Mouse (Mus musculus) macrophage (primary cell): Measurements from ENCODE around the gene St8sia4. TPM values are rescaled to one million over a fixed set of nuclear protein-coding genes. Genes with fewer than 3 reads are reported as not detected.
A peak's percentile ranks its signal among the peaks of the same experiment; 100 is the strongest.

Experiments used
- H3K27ac ChIP-seq: fragments of 350-480 bp; formaldehyde crosslinking; 2 replicates; pipeline ENCODE4 v1.9.0; 2021
- H3K36me3 ChIP-seq: fragments of 350-480 bp; formaldehyde crosslinking; 2 replicates; pipeline ENCODE4 v1.9.0; 2021; ENCODE audit errors: inconsistent target
- H3K4me3 ChIP-seq: fragments of 350-480 bp; formaldehyde crosslinking; 2 replicates; pipeline ENCODE4 v1.9.0; 2021; ENCODE audit errors: inconsistent target
- H3K79me2 ChIP-seq: fragments of 350-480 bp; formaldehyde crosslinking; 2 replicates; pipeline ENCODE4 v1.9.0; 2021; ENCODE audit errors: inconsistent target
- WGBS: methylation state at CpG from one replicate; pipeline ENCODE4 v1.1.7; 2026; ENCODE audit warnings: inconsistent platforms; ENCODE audit not compliant: missing documents; 5-methylcytosine and 5-hydroxymethylcytosine counted together
- polyA plus RNA-seq: library from polyadenylated mRNA; stranded (reverse); fragments of 250-400 nt; gene quantifications from 3 replicates; pipeline ENCODE4 v1.2.4, GENCODE M21; 2018; ENCODE audit warnings: inconsistent platforms
- total RNA-seq, 78 experiments: library from RNA; depleted of rRNA; stranded (reverse); fragments of 250-400 nt; gene quantifications; 1 replicate in 9 of 78; 2 replicates in 24 of 78; 3 replicates in 43 of 78; 4 replicates in 2 of 78; pipeline ENCODE4 v1.2.4; 2018; ENCODE audit warnings: inconsistent platforms in 56 of 78

The St8sia4 gene
- total RNA-seq (2018; cell fraction: chromatin; rRNA removed): 100 to 1,000 TPM in 1 of 26 experiments, 10 to 100 TPM in 22, 1 to 10 TPM in 3; 6.5 to 118 (median 34.4) TPM
- 10 to 100 TPM in 13 of 26 experiments, 1 to 10 TPM in 13; 2.4 to 22.5 (median 10.5) TPM for total RNA-seq (2018; cell fraction: cytosol; rRNA removed)
- 10 to 100 TPM in 22 of 26 experiments, 1 to 10 TPM in 4; 8.2 to 72.5 (median 39.2) TPM for total RNA-seq (2018; cell fraction: nucleus; rRNA removed)
- 10.6 to 14.2 TPM (median 11.6 TPM) in 3 replicates for polyA plus RNA-seq

DNA sequence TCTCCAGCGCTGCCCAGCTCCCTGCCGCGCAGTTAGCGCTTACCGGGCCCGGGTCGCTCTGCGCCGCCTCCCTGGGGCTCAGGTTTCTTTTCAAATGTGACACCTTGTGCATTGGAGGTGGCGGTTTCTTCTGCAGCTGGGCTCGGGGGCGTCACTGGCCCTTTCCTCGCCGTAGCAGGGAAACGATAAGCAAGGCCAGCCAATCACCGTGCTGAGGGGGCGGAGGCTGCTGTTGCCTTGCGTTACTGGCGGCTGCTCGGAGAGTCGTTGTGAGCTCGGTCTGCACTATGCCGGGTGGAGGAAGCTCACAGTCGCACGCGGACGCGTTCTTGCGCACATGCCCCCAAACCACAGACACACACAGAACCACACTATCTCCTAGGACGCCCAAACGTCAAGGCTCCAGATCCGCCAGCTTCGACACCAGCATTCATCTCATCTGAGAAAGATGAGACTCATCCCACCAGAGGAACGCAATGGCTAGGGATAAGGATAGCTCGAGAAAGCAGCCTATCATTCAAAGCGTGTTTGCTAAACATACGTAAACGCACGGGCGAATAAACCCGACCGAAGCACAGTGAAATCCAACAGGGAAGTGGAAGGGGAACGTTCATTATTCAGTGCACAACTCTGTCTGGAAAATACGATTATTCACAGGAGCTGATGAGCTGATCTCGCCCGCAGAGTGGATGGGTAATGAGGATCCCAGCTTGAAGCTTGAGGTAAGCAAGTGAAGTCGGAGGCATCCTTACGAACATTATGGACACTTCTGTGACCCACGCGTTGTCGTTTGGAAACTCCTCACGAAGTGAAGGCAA lies at the start of gene St8sia4:
Gene St8sia4, minus strand, starts transcription at position 137 of the 818 bp plus-strand sequence.
- Histone ChIP-seq H3K27ac (peak within 1 kb of the TSS; percentile 83), H3K36me3 (no peaks in the 10 kb centered on the region), H3K79me2 (peaks cover 43% of the 10 kb centered on the region), H3K4me3 (peak within 1 kb of the TSS; percentile 77)
- under 1% methylated on average over 52 of the region's 52 CpGs for WGBS

GRCm38 (mm10) chr1:95709181-95709580 lies 41.8 kb upstream of the St8sia4 start:
- no peaks in the 10 kb centered on the region for H3K36me3 ChIP-seq
- WGBS: 90% methylated on average over 3 of the region's 3 CpGs

GRCm38 (mm10) chr1:95699903-95700302 lies 32.5 kb upstream of the St8sia4 start:
- no peaks in the 10 kb centered on the region for H3K36me3 ChIP-seq
- no peak overlapping the region for H3K27ac ChIP-seq
- H3K4me3 ChIP-seq: no peak overlapping the region
- no peaks in the 10 kb centered on the region for H3K79me2 ChIP-seq

More at GRCm38 (mm10) chr1:95709181-95709580, 41.8 kb upstream of the St8sia4 start:
- no peak overlapping the region for H3K4me3 ChIP-seq
- no peaks in the 10 kb centered on the region for H3K79me2 ChIP-seq
- H3K27ac ChIP-seq: no peak overlapping the region

- Histone ChIP-seq H3K4me3 (no peak overlapping the region), H3K36me3 (no peaks in the 10 kb centered on the region), H3K27ac (no peak overlapping the region), H3K79me2 (no peaks in the 10 kb centered on the region)
- 8% methylated on average over 3 of the region's 3 CpGs for WGBS
These were observed 6.7 kb upstream of the St8sia4 start for GRCm38 (mm10) chr1:95674052-95674451.

DNA sequence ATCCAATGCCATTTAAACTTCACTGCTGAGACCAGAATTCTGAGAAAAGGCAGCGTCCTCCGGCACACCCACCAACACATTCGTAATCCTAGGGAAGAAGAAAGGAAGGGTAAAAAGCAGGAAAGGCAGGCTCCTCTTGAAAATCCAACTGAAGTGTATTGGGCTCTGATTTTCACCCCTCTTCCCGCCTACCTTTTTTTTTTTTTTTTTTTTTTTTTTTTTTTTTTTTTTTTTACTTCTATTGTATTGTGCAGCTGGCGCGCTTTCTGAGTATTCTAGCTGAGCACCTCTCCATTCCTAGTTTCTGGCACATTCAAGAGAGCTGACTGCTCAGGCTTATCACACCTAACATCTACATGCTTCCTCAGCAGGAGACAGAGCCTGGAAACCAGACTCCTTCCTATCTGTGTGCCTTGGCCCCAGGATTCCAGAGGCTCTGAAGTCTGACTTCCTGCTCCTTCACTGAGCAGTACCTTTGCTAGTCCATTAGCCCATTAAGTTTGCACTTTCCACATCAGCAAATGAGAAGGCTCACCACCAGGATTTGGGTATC lies 958 bp upstream of the St8sia4 start:
- 3% methylated on average over 6 of the region's 6 CpGs for WGBS
- Histone ChIP-seq H3K36me3 (no peaks in the 10 kb centered on the region), H3K4me3 (peak overlapping the region; percentile 77), H3K27ac (peak overlapping the region; percentile 83), H3K79me2 (peaks cover 36% of the 10 kb centered on the region)

DNA sequence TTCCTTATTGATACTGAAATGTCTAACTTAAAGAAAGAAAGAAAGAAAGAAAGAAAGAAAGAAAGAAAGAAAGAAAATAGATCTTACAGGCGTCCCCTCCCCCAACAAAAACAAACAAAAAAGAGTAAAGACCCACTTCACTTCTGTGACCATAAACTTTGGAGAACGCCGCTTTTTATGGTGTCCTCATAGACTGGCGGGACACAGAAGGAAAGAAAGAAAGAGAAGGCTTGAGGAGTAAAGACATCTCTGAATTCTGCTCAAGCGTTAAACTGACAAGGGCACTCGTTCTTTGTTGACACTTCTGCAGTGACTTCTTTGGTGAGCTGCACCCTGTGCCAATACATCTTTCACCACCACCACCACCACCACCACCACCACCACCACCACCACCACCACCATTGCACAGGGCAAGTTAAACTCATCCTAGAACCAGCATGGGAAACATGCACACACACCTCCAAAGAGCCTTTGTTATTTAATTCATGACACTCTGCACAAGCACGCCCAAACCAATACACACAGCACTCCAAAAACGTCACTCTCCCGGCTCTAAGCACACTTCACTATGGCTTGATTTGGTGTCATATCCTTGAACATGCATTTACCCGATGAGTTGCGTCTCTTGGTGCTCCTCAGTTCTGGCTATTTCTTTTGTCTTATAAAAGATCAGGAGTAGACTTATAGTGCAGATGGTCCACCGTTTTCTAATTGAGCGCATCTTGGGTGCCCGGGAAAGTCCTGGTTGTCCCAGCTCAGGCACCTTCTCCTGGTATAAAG lies 640 bp downstream of the St8sia4 start:
- WGBS: under 1% methylated on average over 14 of the region's 14 CpGs
- Histone ChIP-seq H3K79me2 (peaks cover 52% of the 10 kb centered on the region), H3K27ac (peak overlapping the region; percentile 83)

GRCm38 (mm10) chr1:95665951-95666484 lies 1.4 kb downstream of the St8sia4 start:
- no peaks in the 10 kb centered on the region for H3K36me3 ChIP-seq
- 0% methylated on average over 17 of the region's 17 CpGs for WGBS
- H3K79me2 ChIP-seq: peaks cover 59% of the 10 kb centered on the region
- H3K4me3 ChIP-seq: peak overlapping the region; percentile 77
- peak overlapping the region; percentile 83 for H3K27ac ChIP-seq

More for the DNA sequence above, 640 bp downstream of the St8sia4 start:
- peak overlapping the region; percentile 77 for H3K4me3 ChIP-seq
- H3K36me3 ChIP-seq: no peaks in the 10 kb centered on the region

DNA sequence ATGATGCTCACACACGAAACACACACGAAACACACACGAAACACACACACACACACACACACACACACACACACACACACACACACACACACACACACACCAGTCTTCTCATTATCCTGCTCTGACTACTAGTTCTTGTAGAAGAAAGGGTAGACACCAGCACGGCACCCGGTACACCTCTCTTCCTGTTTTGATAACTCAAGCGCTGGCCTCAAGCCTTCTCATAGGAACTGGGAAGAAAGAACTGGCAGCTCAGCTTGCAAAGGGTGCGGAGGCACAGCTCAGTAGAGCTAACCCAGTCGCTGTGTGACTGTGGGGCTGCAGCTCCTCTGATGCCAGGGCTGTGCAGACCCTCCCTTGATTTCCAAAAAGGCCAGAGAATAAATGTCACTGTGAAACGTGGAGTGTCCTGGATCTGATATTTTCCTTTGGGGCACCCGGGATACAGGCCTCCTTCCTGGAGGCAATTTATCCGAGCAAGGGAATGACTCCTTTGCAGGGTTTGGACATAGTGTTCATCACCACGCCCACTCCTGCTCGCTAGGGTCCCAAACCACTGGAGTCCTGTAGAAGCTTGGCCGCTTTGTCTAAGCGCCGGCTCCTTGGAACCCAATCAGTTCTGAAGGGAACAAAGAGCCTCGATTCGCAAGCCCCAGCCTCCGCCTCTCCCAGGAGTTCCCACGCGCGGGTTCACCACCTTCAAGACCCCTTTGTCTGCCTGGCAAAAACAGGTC lies 2.2 kb downstream of the St8sia4 start:
- H3K27ac ChIP-seq: peak overlapping the region; percentile 83
- peaks cover 68% of the 10 kb centered on the region for H3K79me2 ChIP-seq
- WGBS: 4% methylated on average over 22 of the region's 22 CpGs
- H3K4me3 ChIP-seq: peak overlapping the region; percentile 77
- H3K36me3 ChIP-seq: no peaks in the 10 kb centered on the region

DNA sequence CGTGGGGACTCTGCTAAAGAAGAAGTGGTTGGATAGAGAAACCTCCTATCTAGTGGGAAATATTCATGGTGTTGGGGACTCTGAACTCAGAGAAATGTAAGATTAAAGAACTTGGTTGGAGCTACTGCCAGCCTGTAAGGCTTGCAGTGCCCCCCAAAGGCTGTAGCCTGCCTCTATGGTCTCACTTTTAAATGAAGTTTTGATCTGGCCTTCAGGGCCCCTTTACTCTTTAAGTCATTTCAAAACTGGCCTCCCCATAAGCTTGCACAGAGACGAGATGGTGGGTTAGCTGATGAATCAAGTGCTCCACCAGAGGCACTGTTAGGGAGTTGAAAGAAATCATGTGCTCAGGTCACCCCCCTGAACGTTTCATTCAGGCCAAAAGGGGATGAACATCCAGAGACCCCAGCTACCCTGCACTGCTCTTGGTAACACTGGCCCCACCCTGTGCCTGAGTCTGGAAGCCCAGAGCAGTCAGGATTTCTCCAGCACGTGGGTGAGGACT lies 3.0 kb downstream of the St8sia4 start:
- H3K27ac ChIP-seq: peak overlapping the region; percentile 83
- 5% methylated on average over 4 of the region's 4 CpGs for WGBS
- peaks cover 75% of the 10 kb centered on the region for H3K79me2 ChIP-seq
- H3K4me3 ChIP-seq: peak overlapping the region; percentile 77; the same call in 1 of the 2 replicates
- no peaks in the 10 kb centered on the region for H3K36me3 ChIP-seq

GRCm38 (mm10) chr1:95657051-95657668 lies 10.2 kb downstream of the St8sia4 start:
- WGBS: 3% methylated on average over 5 of the region's 5 CpGs
- Histone ChIP-seq H3K79me2 (peaks cover 71% of the 10 kb centered on the region), H3K36me3 (no peaks in the 10 kb centered on the region), H3K4me3 (no peak overlapping the region; the same call in 1 of the 2 replicates), H3K27ac (peak overlapping the region; percentile 84)

GRCm38 (mm10) chr1:95655564-95655963 lies 11.8 kb downstream of the St8sia4 start:
- Histone ChIP-seq H3K27ac (no peak overlapping the region), H3K36me3 (no peaks in the 10 kb centered on the region), H3K79me2 (peaks cover 69% of the 10 kb centered on the region), H3K4me3 (no peak overlapping the region)
- 75% methylated on average over 9 of the region's 9 CpGs for WGBS

DNA sequence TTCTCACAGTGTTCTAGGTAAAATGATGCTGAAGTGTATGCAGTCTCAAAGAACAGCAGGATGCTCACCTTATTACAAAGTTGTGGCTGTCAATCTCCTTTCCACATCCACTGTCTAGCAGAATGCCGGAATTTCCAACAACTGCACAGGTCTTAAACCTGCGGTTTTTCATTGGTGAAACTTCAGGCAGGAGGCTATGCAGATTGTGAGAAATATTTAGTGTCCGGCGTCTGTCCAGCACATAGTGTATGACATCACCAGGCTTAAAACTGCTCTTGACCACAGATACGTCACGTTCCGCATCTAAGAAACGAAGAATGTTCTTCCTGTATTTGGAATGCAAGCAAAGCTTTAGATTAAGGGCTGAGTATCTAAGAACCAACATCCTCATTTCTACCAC lies 13.9 kb downstream of the St8sia4 start:
- Histone ChIP-seq H3K79me2 (peaks cover 60% of the 10 kb centered on the region), H3K36me3 (no peaks in the 10 kb centered on the region), H3K4me3 (no peak overlapping the region), H3K27ac (no peak overlapping the region)
- 54% methylated on average over 8 of the region's 8 CpGs for WGBS

DNA sequence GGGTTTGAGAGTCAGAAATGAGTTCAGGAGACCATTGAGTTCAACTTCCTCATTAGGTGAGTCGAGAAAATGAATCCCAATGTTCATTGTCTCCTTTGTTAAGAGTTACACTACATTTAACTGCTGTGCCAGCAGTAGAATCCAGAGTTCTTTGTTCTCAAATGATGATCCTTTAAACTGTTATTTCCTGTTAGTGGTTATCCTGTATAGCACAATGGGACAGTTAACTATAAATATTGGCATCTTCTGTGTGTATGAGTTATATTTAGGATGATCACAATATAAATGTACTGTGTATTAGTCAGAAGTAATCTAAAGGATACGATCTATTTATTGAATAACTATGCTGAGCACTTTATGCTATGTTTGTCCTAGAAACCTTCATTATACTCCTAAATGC lies 23.1 kb downstream of the St8sia4 start:
- H3K36me3 ChIP-seq: no peaks in the 10 kb centered on the region
- no peak overlapping the region for H3K4me3 ChIP-seq
- peaks cover 49% of the 10 kb centered on the region for H3K79me2 ChIP-seq
- H3K27ac ChIP-seq: peak overlapping the region; percentile 40
- 54% methylated on average over 2 of the region's 2 CpGs for WGBS
